In the genomic region with DNA sequence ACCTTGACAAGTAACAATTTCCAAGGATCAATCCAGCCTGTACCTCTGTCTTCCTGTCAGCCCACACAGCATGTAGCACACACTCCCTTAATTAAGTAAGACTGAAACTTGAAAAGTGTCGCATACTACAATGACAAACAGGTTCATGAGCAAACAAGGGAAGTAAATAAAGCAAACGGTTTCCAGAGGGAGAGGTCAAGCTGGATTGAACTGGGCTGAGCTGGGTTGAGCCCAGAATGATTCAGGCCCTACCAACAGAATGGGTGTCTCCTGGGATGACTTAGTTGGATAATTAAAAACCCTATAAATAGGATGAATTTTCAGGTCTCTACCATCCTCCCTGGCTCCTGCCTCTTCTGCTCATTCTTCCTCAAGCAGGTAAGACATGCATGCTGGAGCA, we compare ENCODE assay signal across 35 mouse cellular contexts. TPM values are rescaled to one million over a fixed set of nuclear protein-coding genes. Genes with fewer than 3 reads are reported as not detected.
DNase-seq lines count a peak whose midpoint lies in the region; ATAC-seq and TF ChIP-seq lines count a peak whose summit lies in the region.
"Had no signal": no experiment of that assay in that cellular context is flagged by ENCODE, and none has a peak within 500 bp of the region (broad histone marks: within the 10 kb centered on the region; RNA-seq: fewer than 3 reads in every experiment).

A gene (plus strand): TSS at position 334 of the 400 bp plus-strand sequence.

- 40% methylated on average over 2 of the region's 2 CpGs for WGBS in liver, postnatal 0 days (ENCODE audit: insufficient replicate concordance)
- WGBS in liver, embryonic 11.5 days, result 62% methylated on average over 2 of the region's 2 CpGs
- 49% methylated on average over 2 of the region's 2 CpGs for WGBS in stomach, postnatal 0 days

- no peaks in the 10 kb centered on the region for H3K36me3 ChIP-seq in liver, postnatal 0 days (replicated peaks; ENCODE audit: insufficient read depth, low read length)
- H3K36me3 ChIP-seq in liver, embryonic 11.5 days (ENCODE audit: control insufficient read depth, insufficient read depth, low read length), result no peaks in the 10 kb centered on the region
- no peaks in the 10 kb centered on the region for H3K36me3 ChIP-seq in stomach, postnatal 0 days (ENCODE audit: control insufficient read depth, insufficient read depth, low read length)
- H3K36me3 ChIP-seq: heart, embryonic 13.5 days had no signal

- no peaks in the 10 kb centered on the region for H3K9me3 ChIP-seq in liver, postnatal 0 days (ENCODE audit: low read length)
- no peaks in the 10 kb centered on the region for H3K9me3 ChIP-seq in liver, embryonic 11.5 days (ENCODE audit: control insufficient read depth, low read length)
- H3K9me3 ChIP-seq in stomach, postnatal 0 days (ENCODE audit: control insufficient read depth, low read length), result no peaks in the 10 kb centered on the region
- H3K9me3 ChIP-seq: heart, embryonic 13.5 days had no signal

- TF ChIP-seq CTCF in liver, postnatal 0 days (IDR thresholded peaks at IDR 0.05; ENCODE audit: low read depth), result no peak
- TF ChIP-seq CTCF in stomach, postnatal 0 days (IDR thresholded peaks at IDR 0.05; ENCODE audit: low read depth), result no peak

- no peak within 1 kb of the TSS for H3K9ac ChIP-seq in liver, postnatal 0 days (replicated peaks)
- H3K9ac ChIP-seq in liver, embryonic 11.5 days (ENCODE audit: low read depth, low read length), result no peak within 1 kb of the TSS
- no peak within 1 kb of the TSS for H3K9ac ChIP-seq in stomach, postnatal 0 days (ENCODE audit: low read length)
- H3K9ac ChIP-seq: forebrain, postnatal 0 days; heart, embryonic 13.5 days; hindbrain, embryonic 14.5 days had no signal

- peak; percentile 17; the same call in 1 of the 2 replicates for ATAC-seq in liver, postnatal 0 days
- ATAC-seq in liver, embryonic 11.5 days (replicated peaks; ENCODE audit: low FRiP score), result no peak
- peak; percentile 94 for ATAC-seq in stomach, postnatal 0 days (ENCODE audit: low FRiP score, low TSS enrichment)
- ATAC-seq: activated CD4-positive, CD25-positive, alpha-beta regulatory T cell, adult 4 months; forebrain, embryonic 14.5 days; forebrain, postnatal 0 days; hindbrain, postnatal 0 days; inflammation-experienced regulatory T-cells, adult 6 months had no signal

- H3K4me1 ChIP-seq in liver, postnatal 0 days (ENCODE audit: insufficient read depth), result no peaks in the 10 kb centered on the region; the same call in 1 of the 2 replicates
- H3K4me1 ChIP-seq in liver, embryonic 11.5 days (replicated peaks; ENCODE audit: control insufficient read depth, insufficient read depth, low read length), result no peaks in the 10 kb centered on the region
- no peaks in the 10 kb centered on the region for H3K4me1 ChIP-seq in stomach, postnatal 0 days (replicated peaks; ENCODE audit: control insufficient read depth, insufficient read depth)
- H3K4me1 ChIP-seq: heart, embryonic 13.5 days had no signal

- no peak within 1 kb of the TSS for H3K4me2 ChIP-seq in liver, postnatal 0 days (ENCODE audit: low read depth, low read length)
- no peak within 1 kb of the TSS for H3K4me2 ChIP-seq in liver, embryonic 11.5 days
- H3K4me2 ChIP-seq in stomach, postnatal 0 days (replicated peaks; ENCODE audit: low read depth), result no peak within 1 kb of the TSS
- H3K4me2 ChIP-seq: heart, embryonic 13.5 days; hindbrain, embryonic 14.5 days had no signal

- no peak within 1 kb of the TSS for H3K27ac ChIP-seq in liver, postnatal 0 days (ENCODE audit: low read depth)
- no peak within 1 kb of the TSS for H3K27ac ChIP-seq in liver, embryonic 11.5 days (ENCODE audit: low read depth, low read length)
- H3K27ac ChIP-seq in stomach, postnatal 0 days (replicated peaks), result no peak within 1 kb of the TSS
- H3K27ac ChIP-seq: heart, embryonic 13.5 days; hindbrain, embryonic 14.5 days; hindbrain, postnatal 0 days had no signal

- TF ChIP-seq EP300 in liver, postnatal 0 days (IDR thresholded peaks at IDR 0.05; ENCODE audit: low read depth), result no peak
- no peak for TF ChIP-seq EP300 in stomach, postnatal 0 days (optimal IDR thresholded peaks at IDR 0.05)

- no peak for DNase-seq in liver, postnatal 0 days
- DNase-seq in liver, embryonic 11.5 days (ENCODE audit: low spot score), result no peak
- peak; percentile 3 for DNase-seq in lung, postnatal 25 days (ENCODE audit: low spot score)
- no peak for DNase-seq in lung, postnatal 10 days
- DNase-seq in stomach, postnatal 0 days (ENCODE audit: low spot score), result peak; percentile 37
- no peak for DNase-seq in gastrocnemius, adult 18-20 months (ENCODE audit: low spot score)
- DNase-seq: adrenal gland, adult 8-10 months; adrenal gland, postnatal 25 days; B cell, adult 2 months; cerebellum, adult 11-12 months; cerebellum, adult 8-10 months; cerebellum, postnatal 10 days; cerebellum, postnatal 36 days; embryo, embryonic 11 days; forebrain, postnatal 0 days; gastrocnemius, postnatal 25 days; heart, adult 18-20 months; heart, postnatal 14 days; heart, postnatal 4 days had no signal

- no peak within 1 kb of the TSS for H3K4me3 ChIP-seq in liver, postnatal 0 days (ENCODE audit: low read depth, low read length)
- no peak within 1 kb of the TSS for H3K4me3 ChIP-seq in liver, embryonic 11.5 days (ENCODE audit: low read depth, low read length)
- H3K4me3 ChIP-seq in stomach, postnatal 0 days (ENCODE audit: low read depth, low read length), result no peak within 1 kb of the TSS
- H3K4me3 ChIP-seq: heart, embryonic 13.5 days had no signal

- no peaks in the 10 kb centered on the region for H3K27me3 ChIP-seq in liver, postnatal 0 days (ENCODE audit: insufficient read depth, low read length)
- H3K27me3 ChIP-seq in liver, embryonic 11.5 days (replicated peaks; ENCODE audit: control insufficient read depth, insufficient read depth, low read length), result no peaks in the 10 kb centered on the region
- no peaks in the 10 kb centered on the region for H3K27me3 ChIP-seq in stomach, postnatal 0 days (ENCODE audit: control insufficient read depth, insufficient read depth, low read length)
- H3K27me3 ChIP-seq: heart, embryonic 13.5 days had no signal

RNA-seq across cellular contexts. Expression of the gene that starts here (rescaled TPM):
- not detected in 2 replicates for polyA plus RNA-seq in liver, postnatal 0 days (2015; fragmentation: Nextera tagmentation; extraction: Ambion mirVana)
- not detected in 2 replicates for polyA plus RNA-seq in liver, embryonic 11.5 days (2014; fragmentation: Nextera tagmentation; extraction: Ambion mirVana)
- polyA plus RNA-seq in stomach, postnatal 0 days (2015; fragmentation: Nextera tagmentation; extraction: Ambion mirVana), result 181 and 233 TPM in 2 replicates
- total RNA-seq in gastrocnemius, adult 18-20 months (2021), result not detected
- total RNA-seq: adrenal gland, adult 8-10 months; adrenal gland, postnatal 25 days; forebrain, postnatal 0 days; gastrocnemius, adult 8-10 months; gastrocnemius, postnatal 25 days; heart, adult 18-20 months; heart, postnatal 4 days; MEL had no signal
- polyA plus RNA-seq: brain, embryonic 14.5 days; cortical plate, adult 2 months; embryonic facial prominence, embryonic 11.5 days; forebrain, embryonic 11.5 days; forebrain, embryonic 14.5 days; forebrain, postnatal 0 days; frontal cortex, adult 2 months; gonadal fat pad, adult 2 months; heart, embryonic 13.5 days; heart, embryonic 16.5 days; hindbrain, embryonic 11.5 days; hindbrain, embryonic 14.5 days; hindbrain, postnatal 0 days; inflammation-experienced regulatory T-cells, adult 6 months had no signal

Comparison
In these comparisons a context has a peak if more than half of its experiments do, and no peak if none do; other contexts are left out.
1. RNA of the gene that starts here (polyA plus RNA-seq): 181 to 233 TPM in stomach, postnatal 0 days; not detected in liver, postnatal 0 days and not detected in liver, embryonic 11.5 days; every median in the first group is over 100 times any median in the second.
2. DNase-seq: peak in lung, postnatal 25 days (single experiment) and stomach, postnatal 0 days (single experiment); none in liver, postnatal 0 days (single experiment), liver, embryonic 11.5 days (single experiment), lung, postnatal 10 days (single experiment) and gastrocnemius, adult 18-20 months (single experiment).
3. Peak in ATAC-seq in liver, postnatal 0 days; RNA of the gene not detected or under 1 TPM.